ENCODE assay signal across 9 mouse cellular contexts in the genomic region with DNA sequence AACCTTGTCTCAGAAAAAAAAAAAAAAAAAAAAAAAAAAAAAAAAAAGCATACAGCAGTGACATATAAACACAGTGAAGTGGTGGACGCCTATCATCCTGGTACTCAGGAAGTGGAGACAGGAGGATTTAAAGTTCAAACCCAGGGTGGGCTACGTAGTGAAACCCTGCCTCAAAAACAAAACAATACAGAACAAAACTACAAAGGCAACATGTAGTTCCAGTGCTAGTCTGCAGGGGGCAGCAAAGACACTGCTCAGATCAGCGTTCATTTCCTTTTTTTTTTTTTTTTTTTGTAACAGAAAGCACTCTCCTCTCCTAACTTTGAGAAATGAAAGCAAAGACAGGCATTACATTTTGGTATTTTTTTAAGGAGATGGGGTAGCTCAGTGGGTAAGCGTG.
DNase-seq lines count a peak whose midpoint lies in the region; ATAC-seq and TF ChIP-seq lines count a peak whose summit lies in the region.
"Had no signal": no experiment of that assay in that cellular context is flagged by ENCODE, and none has a peak within 500 bp of the region (broad histone marks: within the 10 kb centered on the region; RNA-seq: fewer than 3 reads in every experiment).

No protein-coding gene starts in this region.

- H3K9me3 ChIP-seq in intestine, postnatal 0 days (ENCODE audit: control insufficient read depth) = no peaks in the 10 kb centered on the region
- H3K9me3 ChIP-seq in intestine, embryonic 16.5 days (ENCODE audit: control insufficient read depth, low read length) = 0 out of 2 replicates have a peak, but pooled peaks cover 4% of the 10 kb centered on the region
- peaks cover 17% of the 10 kb centered on the region for H3K9me3 ChIP-seq in megakaryocyte, embryonic 14.5 days

- H3K4me3 ChIP-seq in intestine, postnatal 0 days (ENCODE audit: low read depth, low read length) = no peak overlapping the region
- no peak overlapping the region for H3K4me3 ChIP-seq in intestine, embryonic 16.5 days (ENCODE audit: low read length)
- peak overlapping the region; percentile 64 for H3K4me3 ChIP-seq in megakaryocyte, embryonic 14.5 days (replicated peaks)
- H3K4me3 ChIP-seq: embryonic facial prominence, embryonic 13.5 days had no signal

- H3K27ac ChIP-seq in intestine, postnatal 0 days (ENCODE audit: low read depth, low read length) = no peak overlapping the region
- H3K27ac ChIP-seq in intestine, embryonic 16.5 days (ENCODE audit: low read length) = no peak overlapping the region
- H3K27ac ChIP-seq: embryonic facial prominence, embryonic 13.5 days had no signal

- 14% methylated on average over 4 of the region's 4 CpGs for WGBS in intestine, postnatal 0 days
- WGBS in intestine, embryonic 16.5 days = 21% methylated on average over 4 of the region's 4 CpGs
- WGBS in large intestine, adult 2 months = 6% methylated on average over 4 of the region's 4 CpGs

- H3K4me2 ChIP-seq in intestine, postnatal 0 days (replicated peaks; ENCODE audit: low read depth) = no peak overlapping the region
- no peak overlapping the region for H3K4me2 ChIP-seq in intestine, embryonic 16.5 days (ENCODE audit: low read depth, low read length)
- H3K4me2 ChIP-seq: embryonic facial prominence, embryonic 13.5 days had no signal

- TF ChIP-seq CTCF in intestine, postnatal 0 days (IDR thresholded peaks at IDR 0.05; ENCODE audit: low read depth) = peak; percentile 86

- no peaks in the 10 kb centered on the region for H3K36me3 ChIP-seq in intestine, postnatal 0 days (ENCODE audit: control insufficient read depth, insufficient read depth)
- H3K36me3 ChIP-seq in intestine, embryonic 16.5 days (ENCODE audit: control insufficient read depth, insufficient read depth, low read length) = no peaks in the 10 kb centered on the region
- no peaks in the 10 kb centered on the region for H3K36me3 ChIP-seq in megakaryocyte, embryonic 14.5 days (replicated peaks; ENCODE audit: low read length)
- H3K36me3 ChIP-seq: embryonic facial prominence, embryonic 13.5 days had no signal

- DNase-seq in ES-CJ7 (ENCODE audit: low read depth, low spot score) = peak; percentile 67
- DNase-seq in c-Kit-positive CD71-negative TER-119-negative erythroid progenitor cells, embryonic 14.5 days (ENCODE audit: low read depth) = peak; percentile 31
- DNase-seq in large intestine, adult 2 months (ENCODE audit: low read depth, low spot score) = peak; percentile 1
- peak; percentile 81 for DNase-seq in testis, postnatal 10 days (ENCODE audit: low spot score)

- no peaks in the 10 kb centered on the region for H3K4me1 ChIP-seq in intestine, postnatal 0 days (replicated peaks; ENCODE audit: control insufficient read depth, insufficient read depth, low read length)
- no peaks in the 10 kb centered on the region for H3K4me1 ChIP-seq in intestine, embryonic 16.5 days (ENCODE audit: control insufficient read depth, insufficient read depth, low read length)
- no peaks in the 10 kb centered on the region for H3K4me1 ChIP-seq in megakaryocyte, embryonic 14.5 days
- H3K4me1 ChIP-seq: embryonic facial prominence, embryonic 13.5 days had no signal

- H3K9ac ChIP-seq in intestine, postnatal 0 days (ENCODE audit: low read depth, low read length) = no peak overlapping the region
- no peak overlapping the region for H3K9ac ChIP-seq in intestine, embryonic 16.5 days (ENCODE audit: low read depth, low read length)
- H3K9ac ChIP-seq: embryonic facial prominence, embryonic 13.5 days had no signal

- no peak for ATAC-seq in intestine, postnatal 0 days
- ATAC-seq in intestine, embryonic 16.5 days = no peak
- ATAC-seq in frontal cortex, adult (ENCODE audit: low TSS enrichment) = peak; percentile 34; the same call in 1 of the 2 replicates

- H3K27me3 ChIP-seq in intestine, postnatal 0 days (replicated peaks; ENCODE audit: control insufficient read depth, insufficient read depth, low read length) = no peaks in the 10 kb centered on the region
- H3K27me3 ChIP-seq in intestine, embryonic 16.5 days (replicated peaks; ENCODE audit: control insufficient read depth, insufficient read depth, low read length) = no peaks in the 10 kb centered on the region
- no peaks in the 10 kb centered on the region for H3K27me3 ChIP-seq in megakaryocyte, embryonic 14.5 days (replicated peaks)
- H3K27me3 ChIP-seq: embryonic facial prominence, embryonic 13.5 days had no signal

Comparison
In these comparisons a context has a peak if more than half of its experiments do, and no peak if none do; other contexts are left out.
1. DNase-seq: peak in every context shown above with its lines; median percentile 81 in testis, postnatal 10 days; 67 in ES-CJ7; 31 in c-Kit-positive CD71-negative TER-119-negative erythroid progenitor cells, embryonic 14.5 days; 1 in large intestine, adult 2 months.